Mouse (Mus musculus): Measurements from ENCODE around the gene Kank2.
"Not testable (repeated sequence)": the region's sequence is repeated elsewhere in the genome, so short reads cannot be mapped to it uniquely, and the experiment has no call there.

Kank2 gene

DNA sequence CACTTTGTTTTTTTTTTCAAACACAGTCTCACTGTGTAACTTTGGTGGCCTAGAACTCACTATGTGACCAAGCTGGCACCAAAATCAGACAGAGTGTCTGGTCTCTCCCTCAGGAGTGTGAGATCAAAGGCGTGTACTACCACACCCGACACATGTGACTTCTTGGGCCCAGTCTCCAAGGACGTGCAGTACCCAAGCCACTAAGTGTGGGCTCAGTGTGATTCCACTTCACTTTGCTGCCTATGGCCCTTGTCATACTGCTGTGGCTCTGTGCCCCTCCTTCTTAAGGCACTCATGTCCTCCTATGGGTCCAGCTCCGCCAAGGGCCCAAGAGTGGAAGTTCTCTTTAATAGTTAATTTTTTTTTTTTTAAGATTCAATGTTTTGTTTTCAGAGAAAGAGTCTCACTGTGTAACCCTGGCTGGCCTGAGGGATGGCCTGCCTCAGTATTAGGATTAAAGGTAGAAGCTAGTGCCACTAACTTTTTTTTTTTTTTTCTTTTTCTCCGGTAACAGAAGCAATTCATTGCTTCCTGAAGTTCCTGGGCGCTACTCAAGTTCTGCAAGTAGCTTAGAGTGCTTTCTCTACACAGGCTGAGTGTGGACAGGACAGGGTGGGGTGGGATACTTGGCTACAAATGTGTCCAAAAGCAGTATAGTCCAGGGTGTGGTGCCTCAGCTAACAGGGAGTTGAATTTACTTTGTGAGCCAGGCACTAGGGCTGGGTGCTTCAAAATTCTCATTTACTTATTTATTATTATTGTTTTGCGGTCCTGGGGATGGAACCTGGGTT is 13.8 kb downstream of the Kank2 start:
- no peak for DNase-seq (ENCODE audit: low spot score)

GRCm38 (mm10) chr9:21781657-21782468 is 16.7 kb downstream of the Kank2 start:
- no peak for DNase-seq (ENCODE audit: low spot score)

GRCm38 (mm10) chr9:21777726-21778125 is 20.8 kb downstream of the Kank2 start:
- DNase-seq (ENCODE audit: low spot score): no peak

DNA sequence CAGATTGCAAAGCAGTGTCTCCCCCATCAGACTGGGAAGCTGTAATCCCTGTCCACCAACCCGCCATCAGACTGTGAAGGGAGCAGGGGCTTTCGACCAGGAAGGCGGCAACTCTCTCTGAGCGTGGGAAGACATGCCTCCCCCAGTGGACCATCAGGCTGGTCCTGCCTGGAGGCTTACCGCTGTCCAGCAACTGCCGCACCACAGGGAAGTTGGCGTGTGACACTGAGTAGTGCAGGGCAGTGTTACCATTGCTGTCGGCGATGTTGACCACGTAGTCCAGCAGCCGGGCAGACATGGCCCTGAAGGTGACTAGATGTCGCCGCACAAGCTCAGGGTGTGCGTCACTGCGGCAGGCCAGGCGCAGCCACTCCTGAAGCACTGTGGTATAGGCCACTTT is 24.2 kb downstream of the Kank2 start:
- DNase-seq (ENCODE audit: low spot score): no peak

DNA sequence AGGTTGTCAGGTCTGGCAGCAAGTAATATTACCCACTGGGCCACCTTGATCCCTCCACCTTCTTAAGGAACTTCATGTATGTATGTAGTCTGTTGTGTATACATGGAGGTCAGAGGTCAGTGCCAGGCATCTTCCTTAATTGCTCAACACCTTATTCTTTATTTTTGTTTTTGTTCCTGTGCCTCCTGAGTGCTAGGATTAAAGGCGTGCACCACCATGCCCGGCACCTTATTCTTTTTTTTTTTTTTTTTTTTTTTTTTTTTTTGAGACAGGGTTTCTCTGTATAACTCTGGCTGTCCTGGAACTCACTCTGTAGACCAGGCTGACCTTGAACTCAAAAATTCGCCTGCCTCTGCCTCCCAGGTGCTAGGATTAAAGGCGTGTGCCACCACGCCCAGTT is 25.1 kb downstream of the Kank2 start:
- not testable (repeated sequence) for DNase-seq (ENCODE audit: low spot score)

DNA sequence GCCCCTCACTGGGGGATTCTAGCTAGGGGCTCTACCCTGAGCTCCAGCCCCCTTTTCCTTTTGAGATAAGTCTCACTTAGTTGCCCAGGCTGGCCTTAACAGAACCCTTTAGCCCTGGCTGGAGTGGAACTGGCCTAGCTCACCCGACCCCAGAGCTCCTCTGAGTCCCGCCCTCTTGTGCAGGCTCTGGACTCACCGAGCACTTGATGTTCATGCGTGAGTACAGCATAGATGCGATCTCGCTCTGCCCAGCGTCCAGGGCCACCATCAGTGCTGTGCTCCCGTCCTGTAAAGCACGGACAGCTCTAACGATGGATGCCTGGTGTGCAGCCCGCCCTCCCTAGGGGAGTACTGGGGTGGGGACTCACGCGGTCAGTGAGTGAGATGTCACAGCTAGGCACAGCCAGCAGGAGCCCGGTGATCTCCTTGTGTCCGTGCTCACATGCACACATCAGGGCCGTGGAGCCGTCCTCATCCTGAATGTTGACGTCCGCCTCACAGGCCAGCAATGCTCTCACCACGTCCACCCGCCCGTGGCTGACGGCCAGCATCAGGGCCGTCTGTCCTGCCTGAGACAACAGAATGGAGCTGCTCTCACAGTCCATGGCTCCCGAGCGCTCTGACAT is 28.9 kb downstream of the Kank2 start:
- no peak for DNase-seq (ENCODE audit: low spot score)

- DNase-seq (ENCODE audit: low spot score): peak; percentile 70
Measured at GRCm38 (mm10) chr9:21768511-21769411, 29.8 kb downstream of the Kank2 start.

- peak; percentile 33 for DNase-seq (ENCODE audit: low spot score)
Measured at GRCm38 (mm10) chr9:21767896-21768295, 30.6 kb downstream of the Kank2 start.

GRCm38 (mm10) chr9:21764084-21764999 is 34.2 kb downstream of the Kank2 start:
- no peak for DNase-seq (ENCODE audit: low spot score)

GRCm38 (mm10) chr9:21762135-21762534 is 36.4 kb downstream of the Kank2 start:
- peak; percentile 32 for DNase-seq (ENCODE audit: low spot score)

DNA sequence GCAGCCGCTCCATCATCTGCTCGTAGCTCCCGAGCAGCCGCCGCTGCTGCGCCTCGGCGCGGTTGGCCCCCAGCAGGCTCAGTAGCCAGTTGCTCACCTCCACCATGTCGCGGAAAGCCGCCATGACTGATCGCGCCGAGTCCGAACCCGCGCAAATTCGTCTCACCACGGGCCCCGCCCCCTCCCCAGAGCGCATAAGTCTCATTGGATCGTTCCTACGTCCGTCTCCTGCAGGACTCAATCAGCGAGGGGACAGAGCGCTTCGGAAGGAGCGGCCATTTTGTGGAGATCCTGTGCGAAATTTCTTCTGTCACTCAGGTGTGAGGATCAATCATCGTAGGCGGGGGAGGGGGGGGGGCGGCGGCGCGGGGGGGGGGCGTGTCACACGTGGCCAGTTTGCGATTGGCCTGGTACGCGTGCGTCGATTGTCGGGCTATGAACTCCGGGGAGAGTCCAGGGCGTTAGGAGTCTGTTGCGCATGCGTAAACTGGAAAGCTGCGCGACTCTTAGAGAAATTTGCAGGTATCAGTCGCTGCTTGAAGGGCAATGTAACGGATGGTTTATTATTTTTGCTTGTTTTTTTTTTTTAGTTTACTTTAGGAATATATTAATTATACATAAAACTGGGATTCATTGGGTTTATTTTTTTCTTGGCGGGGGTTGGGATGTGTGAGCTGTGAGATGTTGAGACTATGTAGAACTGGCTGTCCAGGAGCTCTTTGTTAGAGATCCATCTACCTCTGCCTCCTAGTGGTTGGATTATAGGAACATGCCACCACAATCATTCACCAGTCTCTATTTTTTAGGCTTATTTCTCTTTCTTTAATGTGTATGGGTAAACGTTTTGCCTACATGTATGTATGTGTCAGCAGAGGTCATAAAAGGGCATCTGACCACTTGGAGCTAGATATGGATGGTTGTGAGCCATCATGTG is 38.1 kb downstream of the Kank2 start, which contains the start of gene Spc24:
Gene Spc24 (minus strand): TSS at position 149 of the 934 bp plus-strand sequence.
- DNase-seq (ENCODE audit: low spot score): peak; percentile 92

DNA sequence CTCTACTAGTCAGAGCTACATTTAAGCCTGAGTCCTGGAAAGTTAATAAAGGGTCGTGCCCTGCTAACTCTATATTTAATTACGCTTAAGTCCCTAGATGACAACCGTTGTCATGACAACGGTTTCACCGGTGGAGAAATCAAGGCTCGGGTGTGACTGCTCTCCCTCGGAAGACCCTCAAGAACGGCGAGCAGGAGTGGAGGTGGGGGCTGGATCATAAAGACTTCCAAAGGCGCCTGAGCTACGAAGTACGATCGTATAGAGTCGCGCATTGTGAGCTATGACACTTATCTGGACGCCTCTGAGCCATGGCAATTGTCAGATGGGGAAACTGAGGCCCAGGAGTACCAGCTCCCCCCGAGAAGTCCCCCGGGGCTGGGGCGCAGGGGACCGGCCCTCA is 38.8 kb downstream of the Kank2 start:
- DNase-seq (ENCODE audit: low spot score): no peak

DNA sequence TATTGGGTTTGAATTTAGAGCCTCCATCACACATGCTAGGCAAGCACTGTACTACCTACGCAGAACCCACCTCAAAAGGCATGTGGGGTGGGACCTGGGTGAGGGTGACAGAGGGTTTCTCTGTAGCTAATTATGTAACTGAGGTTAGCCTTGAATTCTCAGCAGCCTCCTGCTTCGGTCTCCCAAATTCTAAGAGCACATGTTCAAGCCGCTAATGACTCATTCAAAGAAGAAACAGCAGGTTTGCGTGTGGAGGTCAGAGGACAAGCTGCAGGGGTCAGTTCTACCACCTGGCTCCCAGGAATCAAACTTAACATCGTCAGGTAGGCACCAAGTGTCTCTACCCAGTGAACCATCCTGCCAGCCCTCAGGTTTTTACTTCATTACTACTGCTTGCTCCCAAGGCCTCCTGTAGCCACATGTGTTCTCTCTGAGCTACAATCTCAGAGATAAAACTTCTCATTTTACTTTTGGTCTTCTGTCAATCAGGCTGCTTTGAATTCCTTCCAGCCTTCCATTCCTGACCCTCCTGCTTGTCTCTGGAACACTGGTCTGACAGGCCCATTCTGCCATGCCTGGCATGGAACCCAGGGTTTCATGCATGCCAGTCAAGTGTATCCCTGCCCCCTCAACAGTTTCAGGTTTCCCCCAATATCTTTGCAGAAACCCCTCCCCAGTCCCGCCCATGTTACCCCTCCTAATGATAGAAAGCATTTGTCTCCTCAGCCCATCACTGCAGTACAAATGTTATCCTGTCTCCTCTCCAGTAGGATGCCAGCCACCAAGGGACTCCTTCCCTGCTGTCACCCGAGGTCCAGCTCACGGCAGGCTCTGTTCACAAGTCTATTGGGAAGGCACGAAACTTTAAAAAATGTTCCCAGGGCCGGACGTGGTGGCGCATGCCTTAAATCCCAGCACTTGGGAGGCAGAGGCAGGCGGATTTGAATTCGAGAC is 39.7 kb downstream of the Kank2 start:
- DNase-seq (ENCODE audit: low spot score): no peak

DNA sequence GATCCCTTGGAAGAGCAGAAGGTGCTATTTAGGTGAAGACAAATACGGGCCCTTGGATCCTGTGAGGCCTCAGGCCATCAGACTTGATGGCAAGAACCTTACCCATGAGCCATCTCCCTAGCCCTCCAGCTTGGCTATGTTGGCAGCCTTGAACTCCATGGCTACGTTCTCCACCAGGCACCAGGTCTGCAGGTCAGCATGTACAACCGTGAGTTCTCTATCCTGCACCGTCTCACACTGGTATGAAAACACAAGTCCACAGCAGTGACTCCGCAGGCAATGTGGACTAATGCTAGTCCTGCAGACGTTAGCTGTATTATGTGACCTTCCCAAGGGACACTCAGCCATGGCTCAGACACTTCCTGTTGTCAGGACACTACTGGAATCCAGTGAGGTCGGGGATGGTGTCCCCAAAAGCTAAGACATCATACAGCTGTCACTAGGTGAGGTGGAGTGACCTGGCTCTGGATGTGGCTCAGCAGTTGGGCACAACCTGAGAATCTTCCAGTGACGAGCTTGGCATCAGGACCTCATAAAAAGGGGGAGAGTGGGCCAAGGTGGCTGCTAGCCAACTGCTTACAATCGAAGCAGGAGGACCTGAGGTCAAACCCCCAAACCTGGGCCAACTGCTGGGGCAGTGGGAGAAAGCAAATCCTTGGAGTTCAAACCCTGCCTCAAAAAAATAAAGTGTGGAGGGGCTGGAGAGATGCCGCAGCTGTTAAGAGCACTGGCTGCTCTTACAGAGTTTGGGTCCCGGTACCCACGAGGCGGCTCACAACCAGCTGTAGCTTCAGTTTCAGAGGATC is 43.8 kb downstream of the Kank2 start:
- no peak for DNase-seq (ENCODE audit: low spot score)

- DNase-seq (ENCODE audit: low spot score): peak; percentile 84
Measured at GRCm38 (mm10) chr9:21754003-21754402, 44.5 kb downstream of the Kank2 start.

- DNase-seq (ENCODE audit: low spot score): peak; percentile 70
Measured at GRCm38 (mm10) chr9:21752252-21752792, 46.2 kb downstream of the Kank2 start.

- peak; percentile 67 for DNase-seq (ENCODE audit: low spot score)
Measured at GRCm38 (mm10) chr9:21751347-21751746, 47.2 kb downstream of the Kank2 start.

Data from ovary, adult 18-20 months (tissue).